Mouse (Mus musculus) ES-CJ7 (cell line): ENCODE results near the gene Eif4e2.

ENCODE experiments used
- DNase-seq: peaks from one replicate; pipeline ENCODE4 v3.0.0; 2011; ENCODE audit warnings: low read depth, low spot score

Eif4e2 gene

GRCm38 (mm10) chr1:87263257-87263656 is 49.5 kb downstream of the Eif4e2 start:
- no peak for DNase-seq

GRCm38 (mm10) chr1:87263796-87264133 is 50.1 kb downstream of the Eif4e2 start:
- DNase-seq, result peak; percentile 56

GRCm38 (mm10) chr1:87264134-87265006 is 50.7 kb downstream of the Eif4e2 start, which contains the start of gene Efhd1:
TSS of gene Efhd1 (plus strand) at chr1:87264363.
- DNase-seq, result peak; percentile 48

GRCm38 (mm10) chr1:87265200-87265599 is 51.5 kb downstream of the Eif4e2 start:
- DNase-seq, result peak; percentile 34

GRCm38 (mm10) chr1:87266296-87267090 is 52.8 kb downstream of the Eif4e2 start:
- DNase-seq, result no peak

GRCm38 (mm10) chr1:87270204-87270603 is 56.5 kb downstream of the Eif4e2 start:
- no peak for DNase-seq

GRCm38 (mm10) chr1:87270641-87271467 is 57.1 kb downstream of the Eif4e2 start:
- DNase-seq, result peak; percentile 35

- DNase-seq, result no peak
Observed at GRCm38 (mm10) chr1:87271596-87271995, 57.9 kb downstream of the Eif4e2 start.

GRCm38 (mm10) chr1:87272462-87272861 is 58.7 kb downstream of the Eif4e2 start:
- DNase-seq, result peak; percentile 37

GRCm38 (mm10) chr1:87273514-87273942 is 59.8 kb downstream of the Eif4e2 start:
- no peak for DNase-seq

- no peak for DNase-seq
Observed at GRCm38 (mm10) chr1:87274134-87274533, 60.4 kb downstream of the Eif4e2 start.

GRCm38 (mm10) chr1:87275151-87275550 is 61.4 kb downstream of the Eif4e2 start:
- DNase-seq, result no peak

GRCm38 (mm10) chr1:87276056-87276455 is 62.3 kb downstream of the Eif4e2 start:
- DNase-seq, result no peak

GRCm38 (mm10) chr1:87280281-87280680 is 66.6 kb downstream of the Eif4e2 start:
- DNase-seq, result no peak

GRCm38 (mm10) chr1:87281599-87282412 is 68.1 kb downstream of the Eif4e2 start:
- DNase-seq, result no peak

GRCm38 (mm10) chr1:87282413-87282788 is 68.7 kb downstream of the Eif4e2 start:
- DNase-seq, result peak; percentile 56

- DNase-seq, result no peak
Observed at GRCm38 (mm10) chr1:87283410-87283960, 69.8 kb downstream of the Eif4e2 start.

- DNase-seq, result no peak
Observed at GRCm38 (mm10) chr1:87287105-87287504, 73.4 kb downstream of the Eif4e2 start.
